ENCODE assay signal across 12 mouse cellular contexts in genomic region chr1:131586836-131587235, GRCm38 (mm10). TPM values are rescaled to one million over a fixed set of nuclear protein-coding genes. Genes with fewer than 3 reads are reported as not detected.
DNase-seq lines count a peak whose midpoint lies in the region; ATAC-seq lines count a peak whose summit lies in the region.
"Had no signal": no experiment of that assay in that cellular context is flagged by ENCODE, and none has a peak within 500 bp of the region (broad histone marks: within the 10 kb centered on the region; RNA-seq: fewer than 3 reads in every experiment).

No protein-coding gene starts in this region.

- intact Hi-C loops in heart, postnatal 25 days (cut with DNase I) = no loop called here
- intact Hi-C loops in left cerebral cortex, postnatal 10 days (cut with DNase I) = no loop called here
- intact Hi-C loops in gastrocnemius, postnatal 36 days (cut with DNase I) = no loop called here

- no peak for ATAC-seq in heart, embryonic 15.5 days (replicated peaks; ENCODE audit: insufficient number of reproducible peaks, insufficient read depth, low FRiP score, low read depth)

- no peaks in the 10 kb centered on the region for H3K9me3 ChIP-seq in heart, embryonic 15.5 days (replicated peaks)
- H3K9me3 ChIP-seq: limb, embryonic 15.5 days; midbrain, embryonic 12.5 days had no signal

- H3K36me3 ChIP-seq in heart, embryonic 15.5 days = no peaks in the 10 kb centered on the region
- H3K36me3 ChIP-seq: limb, embryonic 15.5 days; midbrain, embryonic 12.5 days had no signal

- 24% methylated on average over 8 of the region's 8 CpGs for WGBS in heart, embryonic 15.5 days

- H3K4me1 ChIP-seq in heart, embryonic 15.5 days (replicated peaks) = peaks cover 5% of the 10 kb centered on the region; the same call in 1 of the 2 replicates
- H3K4me1 ChIP-seq: limb, embryonic 15.5 days; midbrain, embryonic 12.5 days had no signal

- H3K27me3 ChIP-seq in heart, embryonic 15.5 days = no peaks in the 10 kb centered on the region
- H3K27me3 ChIP-seq: limb, embryonic 15.5 days; midbrain, embryonic 12.5 days had no signal

- DNase-seq in heart, postnatal 25 days (ENCODE audit: low spot score) = no peak
- DNase-seq in MN1 (ENCODE audit: low spot score) = peak; percentile 14
- DNase-seq in adrenal gland, adult 2 months = peak; percentile 62
- DNase-seq in left cerebral cortex, postnatal 10 days (ENCODE audit: extremely low spot score in 1 of 2, low spot score in 2 of 2) = peak; percentile 28 to 33
- DNase-seq in thymus, postnatal 36 days = no peak
- DNase-seq in gastrocnemius, postnatal 36 days = no peak
- DNase-seq: thymus, postnatal 25 days had no signal

- 0 out of 2 replicates have a peak overlapping the region, but pooled peaks have one; percentile 9 for H3K4me2 ChIP-seq in heart, embryonic 15.5 days
- H3K4me2 ChIP-seq: limb, embryonic 15.5 days; midbrain, embryonic 12.5 days had no signal

- no peak overlapping the region for H3K4me3 ChIP-seq in heart, embryonic 15.5 days
- H3K4me3 ChIP-seq: limb, embryonic 15.5 days; midbrain, embryonic 12.5 days had no signal

- H3K9ac ChIP-seq in heart, embryonic 15.5 days = no peak overlapping the region
- H3K9ac ChIP-seq: limb, embryonic 15.5 days; midbrain, embryonic 12.5 days had no signal

- no peak overlapping the region for H3K27ac ChIP-seq in heart, embryonic 15.5 days
- H3K27ac ChIP-seq: limb, embryonic 15.5 days; midbrain, embryonic 12.5 days had no signal

RNA-seq across cellular contexts. Expression of gene Avpr1b, which starts 12.2 kb away (rescaled TPM):
- polyA plus RNA-seq in heart, embryonic 15.5 days (2015; fragmentation: Nextera tagmentation; extraction: Ambion mirVana) = not detected in 2 replicates
- total RNA-seq in heart, postnatal 25 days (2021) = not detected
- not detected for total RNA-seq in adrenal gland, adult 2 months (2021)
- polyA plus RNA-seq in adrenal gland, adult 2 months (2012; rRNA removed) = not detected in 2 replicates
- total RNA-seq in left cerebral cortex, postnatal 10 days (2021) = under 1 TPM in 1 of 2 experiments, not detected in 1; 0.17 TPM
- not detected for total RNA-seq in gastrocnemius, postnatal 36 days (2021)
- total RNA-seq: gastrocnemius, adult 18-20 months had no signal
- polyA plus RNA-seq: cortical plate, adult 2 months; limb, embryonic 15.5 days; midbrain, embryonic 12.5 days had no signal

RNA-seq across cellular contexts. Expression of gene Ctse, which starts 51.3 kb away (rescaled TPM):
- polyA plus RNA-seq in heart, embryonic 15.5 days (2015; fragmentation: Nextera tagmentation; extraction: Ambion mirVana) = 0.28 and 0.93 TPM in 2 replicates
- 1 to 10 TPM in 1 of 2 experiments, under 1 TPM in 1; 0.83 to 1.3 TPM for total RNA-seq in heart, postnatal 25 days (2021)
- total RNA-seq in adrenal gland, adult 2 months (2021) = under 1 TPM; 0.48 to 0.63 TPM
- 0.28 and 0.55 TPM in 2 replicates for polyA plus RNA-seq in adrenal gland, adult 2 months (2012; rRNA removed)
- under 1 TPM in 1 of 2 experiments, not detected in 1; 0.22 TPM for total RNA-seq in left cerebral cortex, postnatal 10 days (2021)
- under 1 TPM in 1 of 2 experiments, not detected in 1; 0.28 TPM for total RNA-seq in gastrocnemius, postnatal 36 days (2021)
- polyA plus RNA-seq: cortical plate, adult 2 months had no signal

RNA-seq across cellular contexts. Expression of gene Fam72a, which starts 59.1 kb away (rescaled TPM):
- 2.4 and 2.7 TPM in 2 replicates for polyA plus RNA-seq in heart, embryonic 15.5 days (2015; fragmentation: Nextera tagmentation; extraction: Ambion mirVana)
- under 1 TPM; 0.73 to 0.88 TPM for total RNA-seq in heart, postnatal 25 days (2021)
- under 1 TPM; 0.79 to 0.92 TPM for total RNA-seq in adrenal gland, adult 2 months (2021)
- 0.07 and 0.16 TPM in 2 replicates for polyA plus RNA-seq in adrenal gland, adult 2 months (2012; rRNA removed)
- 1 to 10 TPM; 1.4 to 1.7 TPM for total RNA-seq in left cerebral cortex, postnatal 10 days (2021)
- total RNA-seq in gastrocnemius, postnatal 36 days (2021) = under 1 TPM; 0.26 to 0.44 TPM

RNA-seq across cellular contexts. Expression of gene Srgap2, which starts 59.7 kb away (rescaled TPM):
- polyA plus RNA-seq in heart, embryonic 15.5 days (2015; fragmentation: Nextera tagmentation; extraction: Ambion mirVana) = 10.0 and 15.8 TPM in 2 replicates
- total RNA-seq in heart, postnatal 25 days (2021) = 10 to 100 TPM; 22.8 to 24.3 TPM
- 10 to 100 TPM; 21.8 to 22.2 TPM for total RNA-seq in adrenal gland, adult 2 months (2021)
- polyA plus RNA-seq in adrenal gland, adult 2 months (2012; rRNA removed) = 13.9 and 15.2 TPM in 2 replicates
- 100 to 1,000 TPM; 137 TPM for total RNA-seq in left cerebral cortex, postnatal 10 days (2021)
- 10 to 100 TPM; 10.3 to 10.5 TPM for total RNA-seq in gastrocnemius, postnatal 36 days (2021)

Comparison
In these comparisons a context has a peak if more than half of its experiments do, and no peak if none do; other contexts are left out.
1. DNase-seq: peak in MN1 (single experiment), adrenal gland, adult 2 months (single experiment) and left cerebral cortex, postnatal 10 days (2 of 2); none in heart, postnatal 25 days (single experiment), thymus, postnatal 36 days (0 of 2) and gastrocnemius, postnatal 36 days (0 of 2).